Mouse (Mus musculus) liver, adult 10 weeks (tissue): ENCODE data around the gene Chmp6. TPM values are rescaled to one million over a fixed set of nuclear protein-coding genes. Genes with fewer than 3 reads are reported as not detected.

Source experiments
- polyA plus RNA-seq: library from polyadenylated mRNA; stranded (reverse); fragments of 350-450 nt; fragmentation: Illumina TruSeq; extraction: RNeasy Lipid Tissue Mini Kit (QIAGEN cat#74804); gene quantifications from one replicate; pipeline ENCODE4 v1.2.3, GENCODE M21; 2014; ENCODE audit warnings: low read depth, low replicate concordance

The Chmp6 gene
- 2.3 TPM for polyA plus RNA-seq

DNA sequence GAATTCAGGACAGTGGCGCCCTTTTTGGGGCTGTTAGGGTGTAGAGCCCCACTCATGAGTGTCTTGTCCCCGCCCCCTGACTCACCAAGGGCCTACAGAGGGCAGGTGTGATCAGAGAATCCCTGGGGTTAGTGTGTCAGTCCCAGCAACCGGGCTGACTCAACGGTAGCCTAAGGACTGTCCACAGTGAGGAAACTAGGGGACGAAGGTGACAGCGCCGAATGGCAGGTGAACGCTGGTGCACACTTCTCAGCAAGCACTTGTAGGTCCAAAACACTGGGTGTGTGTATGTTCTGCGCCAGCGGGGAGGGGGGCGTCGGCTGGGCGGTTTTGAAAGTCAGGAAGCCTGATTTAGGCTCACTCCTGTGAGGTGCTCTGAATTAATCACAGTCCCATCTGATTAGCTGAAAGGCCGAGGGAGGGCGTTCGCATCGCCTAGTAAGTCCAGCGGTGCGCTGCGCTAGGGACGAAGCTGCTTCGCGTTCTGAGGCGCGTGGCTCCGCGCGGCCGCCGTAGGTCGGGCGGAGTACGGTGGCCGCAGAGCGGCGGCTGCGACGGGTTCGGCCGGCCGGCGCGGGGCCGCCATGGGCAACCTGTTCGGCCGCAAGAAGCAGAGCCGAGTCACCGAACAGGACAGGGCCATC lies at the start of gene Chmp6:
Gene Chmp6 (plus strand): TSS at position 151 of the 644 bp plus-strand sequence.

DNA sequence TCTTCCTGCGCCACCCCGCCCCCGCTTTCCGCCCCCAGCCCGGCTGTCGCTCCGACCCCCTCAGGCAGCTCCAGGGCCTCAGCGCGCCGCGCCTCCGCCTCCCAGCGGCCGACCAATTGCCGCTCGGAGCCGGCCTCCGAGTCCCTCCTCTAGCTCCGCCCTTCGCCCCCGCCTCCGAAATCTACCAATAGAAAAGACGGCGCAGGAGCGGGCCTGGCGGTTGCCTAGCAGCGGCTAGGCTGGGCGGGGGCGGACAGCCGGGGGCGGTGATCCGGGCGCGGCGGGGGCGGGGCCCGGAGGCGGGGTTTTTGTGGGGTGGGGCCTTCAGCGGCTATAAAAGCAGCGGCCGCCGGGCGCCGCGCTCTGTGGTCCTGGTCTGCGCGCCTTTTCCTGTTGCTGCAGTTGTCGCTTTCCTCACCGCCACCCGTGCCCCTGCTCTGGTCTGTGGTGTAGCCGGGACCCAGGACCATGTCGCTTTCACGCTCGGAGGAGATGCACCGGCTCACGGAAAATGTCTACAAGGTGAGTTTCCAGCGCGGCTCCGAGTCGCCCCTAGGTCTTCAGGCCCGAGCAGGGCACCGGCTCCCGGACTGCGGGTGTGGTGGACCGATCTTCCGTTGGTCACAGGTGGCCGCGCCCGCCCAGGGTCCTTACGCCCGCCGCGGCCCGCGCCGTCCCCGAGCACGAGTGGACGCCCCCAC lies 29.6 kb downstream of the Chmp6 start, which contains the start of gene Baiap2:
Gene Baiap2 (plus strand): TSS at position 37 of the 701 bp plus-strand sequence.

Other genes starting within 250 kb of the Chmp6 start
- gene Baiap2, start 29.3 kb downstream of the Chmp6 start, polyA plus RNA-seq: 3.5 TPM
- 0.19 TPM for gene Aatk, start 133.7 kb downstream of the Chmp6 start, polyA plus RNA-seq
- not detected for gene Cep131, start 173.4 kb downstream of the Chmp6 start, polyA plus RNA-seq
- 0.69 TPM for gene Tepsin, start 185.3 kb downstream of the Chmp6 start, polyA plus RNA-seq
- 3.0 TPM for gene Ndufaf8, start 185.5 kb downstream of the Chmp6 start, polyA plus RNA-seq
- gene Slc38a10, start 237.9 kb downstream of the Chmp6 start, polyA plus RNA-seq: 2.5 TPM